Mouse (Mus musculus): ENCODE measurements around the gene Zfp362. TPM values are rescaled to one million over a fixed set of nuclear protein-coding genes. Genes with fewer than 3 reads are reported as not detected.

Zfp362 gene
- polyA plus RNA-seq, 1 experiment = 9.9 TPM

GRCm38 (mm10) chr4:128730271-128730670 is 75.6 kb downstream of the Zfp362 start:
- H3K4me3 ChIP-seq (ENCODE audit: insufficient read depth, poor library complexity, severe bottlenecking) = peak overlapping the region; percentile 75
- peaks cover 39% of the 10 kb centered on the region for H3K36me3 ChIP-seq (ENCODE audit: control insufficient read depth, insufficient read depth)
- TF ChIP-seq MAX (IDR thresholded peaks at IDR 0.05) (no peak), MYOG (IDR thresholded peaks at IDR 0.05; ENCODE audit: control insufficient read depth, extremely low read depth, insufficient read length) (no peak), CTCF (IDR thresholded peaks at IDR 0.05; ENCODE audit: control insufficient read depth, insufficient read depth, insufficient read length) (no peak), USF1 (IDR thresholded peaks at IDR 0.05; ENCODE audit: low read depth) (no peak)

GRCm38 (mm10) chr4:128729709-128730037 is 76.2 kb downstream of the Zfp362 start:
- H3K79me3 ChIP-seq (ENCODE audit: low read depth) = peaks cover 69% of the 10 kb centered on the region
- peaks cover 72% of the 10 kb centered on the region for H3K79me2 ChIP-seq (ENCODE audit: control insufficient read depth, insufficient read depth)
- H3K27me3 ChIP-seq (ENCODE audit: control insufficient read depth, insufficient read depth, insufficient read length) = no peaks in the 10 kb centered on the region
- TF ChIP-seq MAX (IDR thresholded peaks at IDR 0.05) (no peak), USF1 (IDR thresholded peaks at IDR 0.05; ENCODE audit: low read depth) (no peak), MYOG (IDR thresholded peaks at IDR 0.05; ENCODE audit: control insufficient read depth, extremely low read depth, insufficient read length) (no peak), FOSL1 (IDR thresholded peaks at IDR 0.05; ENCODE audit: insufficient read depth, low read length, poor library complexity, severe bottlenecking) (no peak), MYOD1 (IDR thresholded peaks at IDR 0.05; ENCODE audit: control insufficient read depth, insufficient read length, low read depth) (no peak), CEBPB (IDR thresholded peaks at IDR 0.05; ENCODE audit: low read depth) (no peak), CTCF (IDR thresholded peaks at IDR 0.05; ENCODE audit: control insufficient read depth, insufficient read depth, insufficient read length) (no peak)
- H3ac ChIP-seq (ENCODE audit: control insufficient read depth, insufficient read length, low read depth) = peak overlapping the region; percentile 97
- H3K4me3 ChIP-seq (ENCODE audit: insufficient read depth, poor library complexity, severe bottlenecking) = peak overlapping the region; percentile 75
- H3K36me3 ChIP-seq (ENCODE audit: control insufficient read depth, insufficient read depth) = peaks cover 33% of the 10 kb centered on the region

More at GRCm38 (mm10) chr4:128730271-128730670, 75.6 kb downstream of the Zfp362 start:
- H3K79me2 ChIP-seq (ENCODE audit: control insufficient read depth, insufficient read depth) = peaks cover 78% of the 10 kb centered on the region
- no peaks in the 10 kb centered on the region for H3K27me3 ChIP-seq (ENCODE audit: control insufficient read depth, insufficient read depth, insufficient read length)
- H3ac ChIP-seq (ENCODE audit: control insufficient read depth, insufficient read length, low read depth) = peak overlapping the region; percentile 47
- H3K79me3 ChIP-seq (ENCODE audit: low read depth) = peaks cover 75% of the 10 kb centered on the region

GRCm38 (mm10) chr4:128729033-128729708 is 76.7 kb downstream of the Zfp362 start:
- H3ac ChIP-seq (ENCODE audit: control insufficient read depth, insufficient read length, low read depth) = peak overlapping the region; percentile 97
- peaks cover 28% of the 10 kb centered on the region for H3K36me3 ChIP-seq (ENCODE audit: control insufficient read depth, insufficient read depth)
- no peak for TF ChIP-seq USF1 (IDR thresholded peaks at IDR 0.05; ENCODE audit: low read depth)
- TF ChIP-seq MYOG (IDR thresholded peaks at IDR 0.05; ENCODE audit: control insufficient read depth, extremely low read depth, insufficient read length) = no peak
- no peak for TF ChIP-seq CTCF (IDR thresholded peaks at IDR 0.05; ENCODE audit: control insufficient read depth, insufficient read depth, insufficient read length)
- no peak for TF ChIP-seq FOSL1 (IDR thresholded peaks at IDR 0.05; ENCODE audit: insufficient read depth, low read length, poor library complexity, severe bottlenecking)
- no peak for TF ChIP-seq MYOD1 (IDR thresholded peaks at IDR 0.05; ENCODE audit: control insufficient read depth, insufficient read length, low read depth)
- no peak for TF ChIP-seq MAX (IDR thresholded peaks at IDR 0.05)
- no peak for TF ChIP-seq CEBPB (IDR thresholded peaks at IDR 0.05; ENCODE audit: low read depth)
- peaks cover 67% of the 10 kb centered on the region for H3K79me2 ChIP-seq (ENCODE audit: control insufficient read depth, insufficient read depth)
- no peaks in the 10 kb centered on the region for H3K27me3 ChIP-seq (ENCODE audit: control insufficient read depth, insufficient read depth, insufficient read length)
- peak overlapping the region; percentile 75 for H3K4me3 ChIP-seq (ENCODE audit: insufficient read depth, poor library complexity, severe bottlenecking)
- H3K79me3 ChIP-seq (ENCODE audit: low read depth) = peaks cover 64% of the 10 kb centered on the region

- peaks cover 21% of the 10 kb centered on the region for H3K36me3 ChIP-seq (ENCODE audit: control insufficient read depth, insufficient read depth)
- TF ChIP-seq MYOG (IDR thresholded peaks at IDR 0.05; ENCODE audit: control insufficient read depth, extremely low read depth, insufficient read length) = no peak
- no peak for TF ChIP-seq MAX (IDR thresholded peaks at IDR 0.05)
- no peak for TF ChIP-seq FOSL1 (IDR thresholded peaks at IDR 0.05; ENCODE audit: insufficient read depth, low read length, poor library complexity, severe bottlenecking)
- TF ChIP-seq CTCF (IDR thresholded peaks at IDR 0.05; ENCODE audit: control insufficient read depth, insufficient read depth, insufficient read length) = no peak
- TF ChIP-seq MYOD1 (IDR thresholded peaks at IDR 0.05; ENCODE audit: control insufficient read depth, insufficient read length, low read depth) = no peak
- no peak for TF ChIP-seq USF1 (IDR thresholded peaks at IDR 0.05; ENCODE audit: low read depth)
- no peak for TF ChIP-seq CEBPB (IDR thresholded peaks at IDR 0.05; ENCODE audit: low read depth)
- H3K79me3 ChIP-seq (ENCODE audit: low read depth) = peaks cover 57% of the 10 kb centered on the region
- peaks cover 60% of the 10 kb centered on the region for H3K79me2 ChIP-seq (ENCODE audit: control insufficient read depth, insufficient read depth)
- H3K27me3 ChIP-seq (ENCODE audit: control insufficient read depth, insufficient read depth, insufficient read length) = no peaks in the 10 kb centered on the region
- peak overlapping the region; percentile 97 for H3ac ChIP-seq (ENCODE audit: control insufficient read depth, insufficient read length, low read depth)
- H3K4me3 ChIP-seq (ENCODE audit: insufficient read depth, poor library complexity, severe bottlenecking) = peak overlapping the region; percentile 75
These were observed 77.4 kb downstream of the Zfp362 start for GRCm38 (mm10) chr4:128728431-128728851.

GRCm38 (mm10) chr4:128727721-128728430 is 78.0 kb downstream of the Zfp362 start:
- H3K27me3 ChIP-seq (ENCODE audit: control insufficient read depth, insufficient read depth, insufficient read length) = no peaks in the 10 kb centered on the region
- H3ac ChIP-seq (ENCODE audit: control insufficient read depth, insufficient read length, low read depth) = peak overlapping the region; percentile 97
- peaks cover 54% of the 10 kb centered on the region for H3K79me2 ChIP-seq (ENCODE audit: control insufficient read depth, insufficient read depth)
- peaks cover 51% of the 10 kb centered on the region for H3K79me3 ChIP-seq (ENCODE audit: low read depth)
- H3K36me3 ChIP-seq (ENCODE audit: control insufficient read depth, insufficient read depth) = peaks cover 16% of the 10 kb centered on the region
- peak overlapping the region; percentile 75 for H3K4me3 ChIP-seq (ENCODE audit: insufficient read depth, poor library complexity, severe bottlenecking)
- no peak for TF ChIP-seq FOSL1 (IDR thresholded peaks at IDR 0.05; ENCODE audit: insufficient read depth, low read length, poor library complexity, severe bottlenecking)
- no peak for TF ChIP-seq CEBPB (IDR thresholded peaks at IDR 0.05; ENCODE audit: low read depth)
- no peak for TF ChIP-seq MYOG (IDR thresholded peaks at IDR 0.05; ENCODE audit: control insufficient read depth, extremely low read depth, insufficient read length)

Data from C2C12 (cell line).